Mouse (Mus musculus) activated CD4-positive, CD25-positive, alpha-beta regulatory T cell, adult 9 weeks (primary cell): ENCODE measurements around the gene Srrm2. TPM values are rescaled to one million over a fixed set of nuclear protein-coding genes. Genes with fewer than 3 reads are reported as not detected.

Source experiments
- polyA plus RNA-seq: library from polyadenylated mRNA; unstranded; fragments of 100-300 nt; shearing (Covaris generic); gene quantifications from one replicate; pipeline ENCODE4 v1.2.1, GENCODE M21; 2017

The Srrm2 gene
- polyA plus RNA-seq, result 454 TPM

GRCm38 (mm10) chr17:23790269-23791078, at the start of gene Srrm2:
TSS of gene Srrm2 (plus strand) at chr17:23790532.

GRCm38 (mm10) chr17:23740598-23741021, 49.7 kb upstream of the Srrm2 start, which contains the start of gene Paqr4:
TSS of gene Paqr4 (minus strand) at chr17:23740867.

GRCm38 (mm10) chr17:23745301-23746251, 44.8 kb upstream of the Srrm2 start, which contains the start of gene Kremen2:
TSS of gene Kremen2 (minus strand) at chr17:23745833.

GRCm38 (mm10) chr17:23771284-23772218, 18.8 kb upstream of the Srrm2 start, which contains the start of gene Flywch1:
TSS of gene Flywch1 (minus strand) at chr17:23771602.

GRCm38 (mm10) chr17:23785561-23786471, 4.5 kb upstream of the Srrm2 start, which contains the start of gene Flywch2:
TSS of gene Flywch2 (minus strand) at chr17:23786081.

GRCm38 (mm10) chr17:23829064-23829619, 38.8 kb downstream of the Srrm2 start, which contains the start of gene Elob:
TSS of gene Elob (minus strand) at chr17:23829136.

GRCm38 (mm10) chr17:23836006-23836575, 45.8 kb downstream of the Srrm2 start, which contains the start of gene Prss33:
TSS of gene Prss33 (minus strand) at chr17:23836056.

GRCm38 (mm10) chr17:23843812-23844273, 53.5 kb downstream of the Srrm2 start, which contains the start of the genes Prss32 and Prss41:
TSS of gene Prss32 (plus strand) at chr17:23843855.
TSS of gene Prss41 (minus strand) at chr17:23844172.

GRCm38 (mm10) chr17:23867756-23868155, 77.4 kb downstream of the Srrm2 start, which contains the start of gene Prss21:
TSS of gene Prss21 (plus strand) at chr17:23868056.

Other genes starting within 250 kb of the Srrm2 start
- 14.2 TPM for gene Zfp213, start 226.3 kb upstream of the Srrm2 start, polyA plus RNA-seq
- gene Zfp13, start 191.0 kb upstream of the Srrm2 start, polyA plus RNA-seq, result not detected
- gene Zscan10, start 189.7 kb upstream of the Srrm2 start, polyA plus RNA-seq, result 0.89 TPM
- 0.60 TPM for gene Mmp25, start 145.3 kb upstream of the Srrm2 start, polyA plus RNA-seq
- not detected for gene Bicdl2, start 130.0 kb upstream of the Srrm2 start, polyA plus RNA-seq
- 64.9 TPM for gene Hcfc1r1, start 116.9 kb upstream of the Srrm2 start, polyA plus RNA-seq
- 31.2 TPM for gene Thoc6, start 116.7 kb upstream of the Srrm2 start, polyA plus RNA-seq
- gene Tnfrsf12a, start 113.1 kb upstream of the Srrm2 start, polyA plus RNA-seq, result 6.5 TPM
- not detected for gene Cldn6, start 111.3 kb upstream of the Srrm2 start, polyA plus RNA-seq
- not detected for gene Cldn9, start 106.5 kb upstream of the Srrm2 start, polyA plus RNA-seq
- gene 1520401A03Rik, start 67.7 kb upstream of the Srrm2 start, polyA plus RNA-seq, result not detected
- 19.9 TPM for gene Pkmyt1, start 64.2 kb upstream of the Srrm2 start, polyA plus RNA-seq
- gene Paqr4, start 49.7 kb upstream of the Srrm2 start, polyA plus RNA-seq, result 8.8 TPM
- gene Kremen2, start 44.7 kb upstream of the Srrm2 start, polyA plus RNA-seq, result 5.7 TPM
- 31.6 TPM for gene Flywch1, start 18.9 kb upstream of the Srrm2 start, polyA plus RNA-seq
- gene Flywch2, start 4.5 kb upstream of the Srrm2 start, polyA plus RNA-seq, result 4.9 TPM
- 708 TPM for gene Elob, start 38.6 kb downstream of the Srrm2 start, polyA plus RNA-seq
- gene Prss33, start 45.5 kb downstream of the Srrm2 start, polyA plus RNA-seq, result 0.49 TPM
- gene Prss32, start 53.3 kb downstream of the Srrm2 start, polyA plus RNA-seq, result not detected
- 5.6 TPM for gene Prss41, start 53.6 kb downstream of the Srrm2 start, polyA plus RNA-seq
- gene Prss21, start 77.5 kb downstream of the Srrm2 start, polyA plus RNA-seq, result not detected
- not detected for gene Dcpp1, start 90.3 kb downstream of the Srrm2 start, polyA plus RNA-seq
- gene Dcpp2, start 90.3 kb downstream of the Srrm2 start, polyA plus RNA-seq, result not detected
- not detected for gene Dcpp3, start 126.9 kb downstream of the Srrm2 start, polyA plus RNA-seq
- not detected for gene Sbp, start 151.1 kb downstream of the Srrm2 start, polyA plus RNA-seq
- gene Sbpl, start 164.7 kb downstream of the Srrm2 start, polyA plus RNA-seq, result not detected
- 0.61 TPM for gene Prss30, start 190.0 kb downstream of the Srrm2 start, polyA plus RNA-seq
- gene Prss22, start 207.6 kb downstream of the Srrm2 start, polyA plus RNA-seq, result not detected
- gene Prss27, start 247.6 kb downstream of the Srrm2 start, polyA plus RNA-seq, result 0.88 TPM